Mouse (Mus musculus): ENCODE results near the gene Zfp362.

- TF ChIP-seq CTCF (IDR thresholded peaks at IDR 0.05; ENCODE audit: low read depth) (no peak), EP300 (IDR thresholded peaks at IDR 0.05; ENCODE audit: low read depth) (no peak)
Measured at GRCm38 (mm10) chr4:128755064-128755463, 50.8 kb downstream of the Zfp362 start, which contains the start of gene A3galt2.
